Mouse (Mus musculus) lung, adult 2 months (tissue): ENCODE measurements around the gene Cenpe.

Experiments
- CTCF ChIP-seq: fragments of 200-500 bp; IDR thresholded peaks from 2 replicates; pipeline ENCODE4 v1.5.1; 2011; ENCODE audit warnings: mild to moderate bottlenecking, low read length, control low read depth; ENCODE audit not compliant: insufficient read depth
- POLR2A ChIP-seq: fragments of 200-500 bp; IDR thresholded peaks from 2 replicates; pipeline ENCODE4 v1.6.1; 2011; ENCODE audit warnings: low read depth, mild to moderate bottlenecking, control low read depth, low read length, borderline replicate concordance; ENCODE audit errors: extremely low read depth

- no peak for TF ChIP-seq CTCF
- TF ChIP-seq POLR2A = no peak
Measured at GRCm38 (mm10) chr3:135246828-135247227, 34.5 kb downstream of the Cenpe start.
